Mouse (Mus musculus): Measurements from ENCODE around the gene Ces2a. TPM values are rescaled to one million over a fixed set of nuclear protein-coding genes. Genes with fewer than 3 reads are reported as not detected.
A peak's percentile ranks its signal among the peaks of the same experiment; 100 is the strongest.

Ces2a gene
- polyA plus RNA-seq, 1 experiment, result 118 TPM

DNA sequence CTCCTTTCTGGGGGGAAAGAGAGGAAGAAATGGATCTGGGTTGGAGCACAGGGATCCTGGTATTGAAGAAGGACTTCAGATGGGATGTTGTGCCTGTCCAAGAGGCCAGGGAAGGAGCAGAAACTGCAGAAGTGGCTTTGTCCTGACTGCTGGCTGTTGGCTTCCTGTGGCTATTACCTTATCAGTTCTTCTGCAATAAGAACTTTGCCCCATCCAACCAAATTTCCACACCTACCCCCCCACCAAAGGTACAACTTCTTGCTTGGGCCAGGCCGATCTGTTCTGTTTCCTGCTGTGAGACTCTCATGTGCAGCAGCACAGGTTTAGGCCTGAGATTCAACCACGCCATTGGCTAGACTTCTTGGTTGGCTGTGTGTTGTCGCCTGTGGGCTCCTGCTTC is 36.6 kb downstream of the Ces2a start:
- TF ChIP-seq POLR2A (IDR thresholded peaks at IDR 0.05; ENCODE audit: low read depth, low read length), result no peak
- TF ChIP-seq CTCF (IDR thresholded peaks at IDR 0.05; ENCODE audit: extremely low read depth, insufficient read length, insufficient replicate concordance, low read depth, low read length), result no peak
- Histone ChIP-seq H3K27ac (ENCODE audit: insufficient read depth, low read depth, low read length) (no peak overlapping the region), H3K4me3 (ENCODE audit: low read depth, low read length) (no peak overlapping the region), H3K4me1 (ENCODE audit: control insufficient read depth, insufficient read depth, insufficient read length, low read length) (peaks cover 8% of the 10 kb centered on the region; the same call in 1 of the 2 replicates), H3K27me3 (ENCODE audit: control insufficient read depth, insufficient read depth, low read length) (no peaks in the 10 kb centered on the region), H3K36me3 (ENCODE audit: control insufficient read depth, insufficient read depth, low read length) (no peaks in the 10 kb centered on the region)
- 52% methylated on average over 3 of the region's 3 CpGs for WGBS

DNA sequence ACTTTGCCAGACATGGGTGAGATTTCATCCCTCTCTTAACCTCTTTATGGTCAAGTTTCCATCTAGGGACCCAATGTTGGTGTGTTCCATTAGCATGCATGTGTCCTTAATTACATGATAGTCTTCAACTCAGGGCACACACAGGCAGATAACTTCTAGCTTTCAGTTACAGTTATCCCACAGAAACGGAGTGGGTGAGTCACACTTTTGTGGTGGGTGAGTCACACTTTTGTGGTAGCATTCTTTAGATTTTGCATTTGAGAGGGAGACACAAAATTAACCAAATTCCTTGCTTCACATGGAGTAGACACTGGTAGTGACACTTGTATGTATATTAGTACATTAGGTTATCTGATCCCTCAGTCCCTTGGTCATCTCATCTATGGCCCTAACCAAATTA is 53.2 kb downstream of the Ces2a start:
- WGBS, result 37% methylated on average over 1 of the region's 1 CpGs
- no peaks in the 10 kb centered on the region for H3K36me3 ChIP-seq (ENCODE audit: control insufficient read depth, insufficient read depth, low read length)
- H3K27me3 ChIP-seq (ENCODE audit: control insufficient read depth, insufficient read depth, low read length), result no peaks in the 10 kb centered on the region
- no peak overlapping the region for H3K27ac ChIP-seq (ENCODE audit: insufficient read depth, low read depth, low read length)
- H3K4me3 ChIP-seq (ENCODE audit: low read depth, low read length), result no peak overlapping the region
- peaks cover 17% of the 10 kb centered on the region; the same call in 1 of the 2 replicates for H3K4me1 ChIP-seq (ENCODE audit: control insufficient read depth, insufficient read depth, insufficient read length, low read length)
- TF ChIP-seq POLR2A (IDR thresholded peaks at IDR 0.05; ENCODE audit: low read depth, low read length) (no peak), CTCF (IDR thresholded peaks at IDR 0.05; ENCODE audit: extremely low read depth, insufficient read length, insufficient replicate concordance, low read depth, low read length) (no peak)

DNA sequence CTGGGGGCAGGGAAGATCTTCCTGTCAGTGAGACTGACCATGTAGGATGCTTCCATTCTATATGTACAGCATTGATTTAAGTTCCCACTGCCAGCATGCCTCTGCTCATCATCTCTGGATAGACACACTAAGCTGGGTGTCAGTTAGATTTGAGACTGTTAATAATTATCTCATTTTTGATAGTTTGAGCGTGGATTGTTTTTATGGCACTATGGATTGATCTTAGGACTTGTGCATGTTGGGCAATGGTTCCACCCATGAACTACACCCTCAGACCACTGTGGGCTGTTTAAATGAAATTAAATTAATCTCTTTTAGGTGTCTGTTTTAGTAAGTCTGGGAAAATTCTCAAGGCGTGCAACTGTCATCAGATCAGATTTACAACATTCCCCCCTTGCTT is 55.1 kb downstream of the Ces2a start:
- H3K4me3 ChIP-seq (ENCODE audit: low read depth, low read length), result no peak overlapping the region
- no peak overlapping the region for H3K27ac ChIP-seq (ENCODE audit: insufficient read depth, low read depth, low read length)
- no peak for TF ChIP-seq POLR2A (IDR thresholded peaks at IDR 0.05; ENCODE audit: low read depth, low read length)
- no peak for TF ChIP-seq CTCF (IDR thresholded peaks at IDR 0.05; ENCODE audit: extremely low read depth, insufficient read length, insufficient replicate concordance, low read depth, low read length)
- H3K4me1 ChIP-seq (ENCODE audit: control insufficient read depth, insufficient read depth, insufficient read length, low read length), result peaks cover 17% of the 10 kb centered on the region; the same call in 1 of the 2 replicates
- H3K36me3 ChIP-seq (ENCODE audit: control insufficient read depth, insufficient read depth, low read length), result no peaks in the 10 kb centered on the region
- WGBS, result 19% methylated on average over 2 of the region's 2 CpGs
- no peaks in the 10 kb centered on the region for H3K27me3 ChIP-seq (ENCODE audit: control insufficient read depth, insufficient read depth, low read length)

DNA sequence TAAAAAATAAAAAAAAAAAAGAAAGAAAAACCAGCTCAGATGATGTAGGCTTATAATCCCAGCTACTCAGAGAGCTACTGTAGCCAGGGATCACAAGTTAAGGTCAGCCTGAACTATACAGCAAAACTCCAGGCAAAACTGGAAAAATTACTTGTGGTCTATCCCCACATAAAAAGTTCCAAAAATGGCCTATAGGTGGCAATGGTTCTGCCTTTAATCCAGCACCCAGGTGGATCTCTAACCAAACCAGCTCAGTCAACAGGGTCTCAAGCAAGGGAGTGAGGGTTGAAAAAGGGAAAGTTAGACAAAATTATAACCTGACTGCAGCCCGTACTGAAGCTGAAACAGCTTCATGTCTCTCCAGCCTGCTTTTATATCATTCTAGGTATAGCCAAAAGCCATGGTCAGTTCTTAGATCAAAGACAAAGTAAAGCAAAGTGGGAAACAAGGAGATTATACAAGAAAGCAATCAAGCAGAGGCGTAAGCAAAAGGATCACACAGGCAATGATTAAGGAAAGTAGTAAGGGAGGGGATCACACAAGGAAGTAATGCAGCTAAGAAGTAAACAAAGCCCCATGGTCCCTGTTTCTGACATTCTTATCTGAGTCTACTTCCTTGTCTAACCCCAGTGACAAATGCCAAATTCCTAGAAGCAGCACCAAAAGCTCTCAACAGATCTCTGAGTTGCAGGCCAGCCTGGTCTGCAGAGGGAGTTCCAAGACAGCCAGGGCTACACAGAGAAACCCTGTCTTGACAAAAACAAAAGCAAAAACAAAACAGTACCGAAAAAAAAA is 56.3 kb downstream of the Ces2a start:
- no peaks in the 10 kb centered on the region for H3K27me3 ChIP-seq (ENCODE audit: control insufficient read depth, insufficient read depth, low read length)
- H3K4me1 ChIP-seq (ENCODE audit: control insufficient read depth, insufficient read depth, insufficient read length, low read length), result peaks cover 17% of the 10 kb centered on the region; the same call in 1 of the 2 replicates
- H3K4me3 ChIP-seq (ENCODE audit: low read depth, low read length), result no peak overlapping the region
- H3K36me3 ChIP-seq (ENCODE audit: control insufficient read depth, insufficient read depth, low read length), result no peaks in the 10 kb centered on the region
- WGBS, result 25% methylated on average over 3 of the region's 3 CpGs
- no peak for TF ChIP-seq POLR2A (IDR thresholded peaks at IDR 0.05; ENCODE audit: low read depth, low read length)
- H3K27ac ChIP-seq (ENCODE audit: insufficient read depth, low read depth, low read length), result peak overlapping the region; percentile 38

Other genes starting within 250 kb of the Ces2a start
- gene Terb1, start 224.1 kb upstream of the Ces2a start, polyA plus RNA-seq (2012; rRNA removed), result 0.06 TPM in 1 of 2 replicates, not detected in the other
- gene Nae1, start 199.4 kb upstream of the Ces2a start, polyA plus RNA-seq (2012; rRNA removed), result 1.4 and 3.0 TPM in 2 replicates
- 0.98 and 2.1 TPM in 2 replicates for gene Car7, start 199.3 kb upstream of the Ces2a start, polyA plus RNA-seq (2012; rRNA removed)
- gene Pdp2, start 142.6 kb upstream of the Ces2a start, polyA plus RNA-seq (2012; rRNA removed), result 1.9 and 5.8 TPM in 2 replicates
- not detected in 2 replicates for gene Cdh16, start 109.6 kb upstream of the Ces2a start, polyA plus RNA-seq (2012; rRNA removed)
- 4.7 and 5.2 TPM in 2 replicates for gene Rrad, start 102.7 kb upstream of the Ces2a start, polyA plus RNA-seq (2012; rRNA removed)
- gene Ciao2b, start 92.0 kb upstream of the Ces2a start, polyA plus RNA-seq (2012; rRNA removed), result 35.2 and 56.7 TPM in 2 replicates
- 0.81 and 6.0 TPM in 2 replicates for gene Ces2b, start 97.6 kb downstream of the Ces2a start, polyA plus RNA-seq (2012; rRNA removed)
- 212 and 276 TPM in 2 replicates for gene Ces2c, start 113.1 kb downstream of the Ces2a start, polyA plus RNA-seq (2012; rRNA removed)
- gene Ces2e, start 192.3 kb downstream of the Ces2a start, polyA plus RNA-seq (2012; rRNA removed), result 386 and 713 TPM in 2 replicates
- 0.13 TPM in 2 replicates for gene Ces2f, start 213.4 kb downstream of the Ces2a start, polyA plus RNA-seq (2012; rRNA removed)
- 4.5 and 33.3 TPM in 2 replicates for gene Ces2g, start 227.7 kb downstream of the Ces2a start, polyA plus RNA-seq (2012; rRNA removed)

All from small intestine, adult 2 months (tissue).